Mouse (Mus musculus) forebrain, postnatal 0 days (tissue): ENCODE data around the gene 4933416C03Rik. TPM values are rescaled to one million over a fixed set of nuclear protein-coding genes. Genes with fewer than 3 reads are reported as not detected.

Experiments used
- ATAC-seq: fragments of 200-750 bp; cut with Nextera tagmentation; 2 replicates; pipeline ENCODE4 v1.8.0; 2017; ENCODE audit warnings: mild to moderate bottlenecking, moderate library complexity
- DNase-seq: peaks from one replicate; pipeline ENCODE4 v3.0.0-alpha.2; 2015
- H3K27ac ChIP-seq: fragments of 300-500 bp; sonication (generic); 2 replicates; pipeline ENCODE4 v1.5.1; 2014; ENCODE audit warnings: low read depth, mild to moderate bottlenecking, antibody characterized with exemption, low read length, moderate library complexity, mixed read lengths
- H3K27me3 ChIP-seq: fragments of 300-500 bp; sonication (generic); 2 replicates; pipeline ENCODE4 v1.6.1; 2014; ENCODE audit warnings: mild to moderate bottlenecking, low read length, mixed read lengths; ENCODE audit not compliant: insufficient read depth
- H3K36me3 ChIP-seq: fragments of 300-500 bp; sonication (generic); 2 replicates; pipeline ENCODE4 v1.6.1; 2014; ENCODE audit warnings: mild to moderate bottlenecking, moderate library complexity; ENCODE audit not compliant: insufficient read depth
- H3K4me1 ChIP-seq: fragments of 300-500 bp; sonication (generic); 2 replicates; pipeline ENCODE4 v1.6.1; 2014; ENCODE audit warnings: antibody characterized with exemption; ENCODE audit not compliant: insufficient read depth
- H3K4me2 ChIP-seq: fragments of 300-500 bp; sonication (generic); 2 replicates; pipeline ENCODE4 v1.6.1; 2014; ENCODE audit warnings: low read depth, mild to moderate bottlenecking, moderate library complexity
- H3K4me3 ChIP-seq: fragments of 300-500 bp; sonication (generic); 2 replicates; pipeline ENCODE4 v1.5.1; 2014; ENCODE audit warnings: low read depth, low read length, mixed read lengths
- H3K9ac ChIP-seq: fragments of 300-500 bp; sonication (generic); 2 replicates; pipeline ENCODE4 v1.6.1; 2014; ENCODE audit warnings: mild to moderate bottlenecking
- H3K9me3 ChIP-seq: fragments of 300-500 bp; sonication (generic); 2 replicates; pipeline ENCODE4 v1.6.1; 2016; ENCODE audit warnings: low read length
- CTCF ChIP-seq: sonication (generic); IDR thresholded peaks from 2 replicates; pipeline ENCODE4 v1.5.1; 2016; ENCODE audit warnings: antibody characterized with exemption, control low read depth, low read depth
- WGBS: fragments of 180-500 bp; shearing (Covaris S2); extraction: QIAGEN DNeasy Blood & Tissue Kit; methylation state at CpG from one replicate; pipeline ENCODE4 v1.1.7; 2014; 5-methylcytosine and 5-hydroxymethylcytosine counted together
- polyA plus RNA-seq: library from polyadenylated mRNA; unstranded; fragments of >200 nt; fragmentation: Nextera tagmentation; extraction: Ambion mirVana; gene quantifications from 2 replicates; pipeline ENCODE4 v1.2.1, GENCODE M21; 2015
- total RNA-seq: library from RNA; depleted of rRNA; stranded (reverse); fragments of >200 nt; gene quantifications from 2 replicates; pipeline ENCODE4 v1.2.3, GENCODE M21; 2014; rRNA removed

4933416C03Rik gene
- not detected in 2 replicates for total RNA-seq
- polyA plus RNA-seq: not detected in 2 replicates

GRCm38 (mm10) chr10:116113867-116114474 is at the start of gene 4933416C03Rik:
Gene 4933416C03Rik (minus strand): TSS chr10:116113917.
- Histone ChIP-seq H3K4me2 (no peak within 1 kb of the TSS), H3K9me3 (no peaks in the 10 kb centered on the region), H3K27ac (no peak within 1 kb of the TSS), H3K4me3 (no peak within 1 kb of the TSS), H3K9ac (no peak within 1 kb of the TSS), H3K36me3 (0 out of 2 replicates have a peak, but pooled peaks cover 2% of the 10 kb centered on the region), H3K4me1 (no peaks in the 10 kb centered on the region), H3K27me3 (no peaks in the 10 kb centered on the region)
- no peak for TF ChIP-seq CTCF
- no peak for DNase-seq
- no peak for ATAC-seq
- 97% methylated on average over 39 of the region's 39 CpGs for WGBS

GRCm38 (mm10) chr10:116162338-116162737 is 48.6 kb upstream of the 4933416C03Rik start:
- H3K4me2 ChIP-seq: no peak overlapping the region
- WGBS: 86% methylated on average over 10 of the region's 12 CpGs
- no peak for TF ChIP-seq CTCF

GRCm38 (mm10) chr10:116156699-116157098 is 43.0 kb upstream of the 4933416C03Rik start:
- DNase-seq (no peak), ATAC-seq (no peak)
- H3K36me3 ChIP-seq: no peaks in the 10 kb centered on the region
- 81% methylated on average over 1 of the region's 1 CpGs for WGBS
- no peaks in the 10 kb centered on the region for H3K4me1 ChIP-seq
- no peak overlapping the region for H3K27ac ChIP-seq
- H3K9me3 ChIP-seq: no peaks in the 10 kb centered on the region
- H3K4me2 ChIP-seq: no peak overlapping the region
- no peaks in the 10 kb centered on the region for H3K27me3 ChIP-seq
- no peak overlapping the region for H3K9ac ChIP-seq
- no peak overlapping the region for H3K4me3 ChIP-seq
- TF ChIP-seq CTCF: no peak

More at GRCm38 (mm10) chr10:116162338-116162737, 48.6 kb upstream of the 4933416C03Rik start:
- no peaks in the 10 kb centered on the region for H3K36me3 ChIP-seq
- H3K9me3 ChIP-seq: no peaks in the 10 kb centered on the region
- H3K27ac ChIP-seq: no peak overlapping the region
- ATAC-seq: no peak
- H3K9ac ChIP-seq: no peak overlapping the region
- H3K4me3 ChIP-seq: no peak overlapping the region
- DNase-seq: no peak
- H3K4me1 ChIP-seq: no peaks in the 10 kb centered on the region
- H3K27me3 ChIP-seq: no peaks in the 10 kb centered on the region

GRCm38 (mm10) chr10:116154707-116155106 is 41.0 kb upstream of the 4933416C03Rik start:
- H3K9me3 ChIP-seq: no peaks in the 10 kb centered on the region
- H3K4me3 ChIP-seq: no peak overlapping the region
- no peak for ATAC-seq
- 68% methylated on average over 5 of the region's 5 CpGs for WGBS
- DNase-seq: no peak
- no peaks in the 10 kb centered on the region for H3K27me3 ChIP-seq
- no peak overlapping the region for H3K9ac ChIP-seq
- H3K4me2 ChIP-seq: no peak overlapping the region
- H3K27ac ChIP-seq: no peak overlapping the region
- H3K4me1 ChIP-seq: no peaks in the 10 kb centered on the region
- H3K36me3 ChIP-seq: no peaks in the 10 kb centered on the region
- no peak for TF ChIP-seq CTCF

- DNase-seq (no peak), ATAC-seq (peak; percentile 23; the same call in 1 of the 2 replicates)
- no peaks in the 10 kb centered on the region for H3K27me3 ChIP-seq
- H3K27ac ChIP-seq: no peak overlapping the region
- no peak overlapping the region for H3K4me3 ChIP-seq
- H3K36me3 ChIP-seq: no peaks in the 10 kb centered on the region
- TF ChIP-seq CTCF: no peak
- H3K9ac ChIP-seq: no peak overlapping the region
- WGBS: 29% methylated on average over 9 of the region's 9 CpGs
- H3K9me3 ChIP-seq: no peaks in the 10 kb centered on the region
- H3K4me2 ChIP-seq: no peak overlapping the region
- no peaks in the 10 kb centered on the region for H3K4me1 ChIP-seq
Measured at GRCm38 (mm10) chr10:116146091-116146490, 32.4 kb upstream of the 4933416C03Rik start.

- Histone ChIP-seq H3K4me1 (no peaks in the 10 kb centered on the region), H3K27me3 (no peaks in the 10 kb centered on the region), H3K4me2 (no peak overlapping the region), H3K9me3 (no peaks in the 10 kb centered on the region), H3K27ac (no peak overlapping the region), H3K36me3 (no peaks in the 10 kb centered on the region), H3K9ac (no peak overlapping the region), H3K4me3 (no peak overlapping the region)
- TF ChIP-seq CTCF: no peak
- ATAC-seq (no peak), DNase-seq (no peak)
- 92% methylated on average over 10 of the region's 10 CpGs for WGBS
Measured at GRCm38 (mm10) chr10:116143684-116144083, 30.0 kb upstream of the 4933416C03Rik start.

GRCm38 (mm10) chr10:116140226-116140625 is 26.5 kb upstream of the 4933416C03Rik start:
- ATAC-seq (no peak), DNase-seq (no peak)
- Histone ChIP-seq H3K36me3 (no peaks in the 10 kb centered on the region), H3K4me1 (no peaks in the 10 kb centered on the region), H3K9ac (no peak overlapping the region), H3K27me3 (no peaks in the 10 kb centered on the region), H3K4me3 (no peak overlapping the region), H3K9me3 (no peaks in the 10 kb centered on the region), H3K4me2 (no peak overlapping the region), H3K27ac (no peak overlapping the region)
- no peak for TF ChIP-seq CTCF
- 96% methylated on average over 8 of the region's 8 CpGs for whole genome bisulfite sequencing
